ENCODE assay signal across 14 mouse cellular contexts in the genomic region with DNA sequence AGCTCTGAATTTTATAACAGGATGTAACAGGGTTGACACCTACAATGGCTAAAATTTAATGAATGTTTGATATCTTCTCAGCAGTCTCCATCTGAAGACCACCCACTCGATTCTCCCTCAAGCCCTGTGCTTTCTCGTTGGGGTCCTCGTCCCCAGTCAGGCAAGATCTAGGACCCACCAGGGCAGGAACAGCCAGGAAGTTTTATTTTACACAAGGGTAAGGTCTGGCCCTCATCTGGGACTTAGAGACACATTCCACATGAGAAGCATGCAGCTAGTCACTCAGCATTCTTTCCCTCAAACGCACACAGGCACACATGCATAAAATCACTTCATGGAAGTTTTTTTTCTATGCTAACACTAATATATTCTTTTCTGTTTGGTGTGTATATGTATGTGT. TPM values are rescaled to one million over a fixed set of nuclear protein-coding genes. Genes with fewer than 3 reads are reported as not detected.
DNase-seq lines count a peak whose midpoint lies in the region; ATAC-seq and TF ChIP-seq lines count a peak whose summit lies in the region.
"Had no signal": no experiment of that assay in that cellular context is flagged by ENCODE, and none has a peak within 500 bp of the region (broad histone marks: within the 10 kb centered on the region; RNA-seq: fewer than 3 reads in every experiment).

No protein-coding gene starts in this region.

- H3K4me3 ChIP-seq in intestine, embryonic 14.5 days (ENCODE audit: low read depth, low read length): no peak overlapping the region
- no peak overlapping the region for H3K4me3 ChIP-seq in intestine, postnatal 0 days (ENCODE audit: low read depth, low read length)
- no peak overlapping the region for H3K4me3 ChIP-seq in brown adipose tissue, adult 24 weeks (ENCODE audit: insufficient read depth, low read depth, low read length)
- no peak overlapping the region for H3K4me3 ChIP-seq in limb, embryonic 12.5 days (replicated peaks)
- H3K4me3 ChIP-seq in left cerebral cortex, adult 2 months: no peak overlapping the region
- H3K4me3 ChIP-seq: erythroblast, embryonic 14.5 days; neural tube, embryonic 15.5 days had no signal

- DNase-seq in intestine, embryonic 14.5 days (ENCODE audit: low spot score): peak; percentile 59
- peak; percentile 46 for DNase-seq in A20 (ENCODE audit: low read depth, low spot score)
- DNase-seq in urinary bladder, postnatal 25 days (ENCODE audit: low spot score): no peak
- no peak for DNase-seq in left cerebral cortex, adult 2 months (ENCODE audit: extremely low spot score in 1 of 2, low spot score in 2 of 2)
- DNase-seq: cerebellum, adult 8-10 months; right cerebral cortex, postnatal 14 days had no signal

- H3K9me3 ChIP-seq in intestine, embryonic 14.5 days (ENCODE audit: control insufficient read depth, low read length): no peaks in the 10 kb centered on the region
- H3K9me3 ChIP-seq in intestine, postnatal 0 days (ENCODE audit: control insufficient read depth): no peaks in the 10 kb centered on the region
- no peaks in the 10 kb centered on the region for H3K9me3 ChIP-seq in limb, embryonic 12.5 days
- H3K9me3 ChIP-seq: neural tube, embryonic 15.5 days had no signal

- H3K27ac ChIP-seq in intestine, embryonic 14.5 days (ENCODE audit: low read depth): peak overlapping the region; percentile 58
- no peak overlapping the region; the same call in 1 of the 2 replicates for H3K27ac ChIP-seq in intestine, postnatal 0 days (ENCODE audit: low read depth, low read length)
- peak overlapping the region; percentile 40 for H3K27ac ChIP-seq in brown adipose tissue, adult 24 weeks (replicated peaks; ENCODE audit: low read depth, low read length)
- peak overlapping the region; percentile 88 for H3K27ac ChIP-seq in limb, embryonic 12.5 days
- H3K27ac ChIP-seq in left cerebral cortex, adult 2 months: no peak overlapping the region
- H3K27ac ChIP-seq: liver, embryonic 14.5 days; neural tube, embryonic 15.5 days had no signal

- ATAC-seq in intestine, embryonic 14.5 days (replicated peaks; ENCODE audit: low FRiP score, low TSS enrichment, low read depth): no peak
- no peak for ATAC-seq in intestine, postnatal 0 days
- ATAC-seq in limb, embryonic 12.5 days (ENCODE audit: insufficient number of reproducible peaks, insufficient read depth, low FRiP score, low TSS enrichment, low read depth): no peak
- ATAC-seq in megakaryocyte progenitor cell, adult 5-6 weeks (replicated peaks; ENCODE audit: poor library complexity): no peak
- ATAC-seq: midbrain, embryonic 16.5 days had no signal

- TF ChIP-seq CTCF in intestine, postnatal 0 days (IDR thresholded peaks at IDR 0.05; ENCODE audit: low read depth): no peak
- TF ChIP-seq CTCF in left cerebral cortex, adult 2 months (IDR thresholded peaks at IDR 0.05): no peak

- WGBS in intestine, embryonic 14.5 days: 21% methylated on average over 4 of the region's 4 CpGs
- WGBS in intestine, postnatal 0 days: 40% methylated on average over 4 of the region's 4 CpGs
- 10% methylated on average over 4 of the region's 4 CpGs for WGBS in limb, embryonic 12.5 days

- no peak overlapping the region for H3K9ac ChIP-seq in intestine, embryonic 14.5 days (ENCODE audit: low read length)
- H3K9ac ChIP-seq in intestine, postnatal 0 days (ENCODE audit: low read depth, low read length): no peak overlapping the region
- no peak overlapping the region; the same call in 1 of the 2 replicates for H3K9ac ChIP-seq in limb, embryonic 12.5 days (replicated peaks)
- H3K9ac ChIP-seq: liver, embryonic 14.5 days; neural tube, embryonic 15.5 days had no signal

- H3K36me3 ChIP-seq in intestine, embryonic 14.5 days (ENCODE audit: control insufficient read depth, insufficient read depth, low read length): no peaks in the 10 kb centered on the region; the same call in 1 of the 2 replicates
- no peaks in the 10 kb centered on the region for H3K36me3 ChIP-seq in intestine, postnatal 0 days (ENCODE audit: control insufficient read depth, insufficient read depth)
- no peaks in the 10 kb centered on the region for H3K36me3 ChIP-seq in limb, embryonic 12.5 days
- H3K36me3 ChIP-seq: neural tube, embryonic 15.5 days had no signal

- H3K4me2 ChIP-seq in intestine, embryonic 14.5 days (ENCODE audit: low read length): peak overlapping the region; percentile 38; the same call in 1 of the 2 replicates
- no peak overlapping the region for H3K4me2 ChIP-seq in intestine, postnatal 0 days (replicated peaks; ENCODE audit: low read depth)
- peak overlapping the region; percentile 46 for H3K4me2 ChIP-seq in limb, embryonic 12.5 days
- H3K4me2 ChIP-seq: neural tube, embryonic 15.5 days had no signal

- peaks cover 49% of the 10 kb centered on the region for H3K4me1 ChIP-seq in intestine, embryonic 14.5 days (replicated peaks; ENCODE audit: control insufficient read depth, insufficient read depth, low read length)
- H3K4me1 ChIP-seq in intestine, postnatal 0 days (replicated peaks; ENCODE audit: control insufficient read depth, insufficient read depth, low read length): peaks cover 12% of the 10 kb centered on the region
- peaks cover 53% of the 10 kb centered on the region for H3K4me1 ChIP-seq in brown adipose tissue, adult 24 weeks (ENCODE audit: control insufficient read depth, insufficient read depth, insufficient read length, low read length)
- H3K4me1 ChIP-seq in limb, embryonic 12.5 days (replicated peaks): peaks cover 77% of the 10 kb centered on the region

- intact Hi-C loops in left cerebral cortex, adult 2 months (cut with DNase I): no loop called here

- no peaks in the 10 kb centered on the region for H3K27me3 ChIP-seq in intestine, embryonic 14.5 days (replicated peaks; ENCODE audit: control insufficient read depth, insufficient read depth, low read length)
- no peaks in the 10 kb centered on the region for H3K27me3 ChIP-seq in intestine, postnatal 0 days (replicated peaks; ENCODE audit: control insufficient read depth, insufficient read depth, low read length)
- no peaks in the 10 kb centered on the region for H3K27me3 ChIP-seq in limb, embryonic 12.5 days
- H3K27me3 ChIP-seq: neural tube, embryonic 15.5 days had no signal

RNA-seq across cellular contexts. Expression of a gene that starts 39.5 kb away (rescaled TPM):
- polyA plus RNA-seq in intestine, embryonic 14.5 days (2014; fragmentation: Nextera tagmentation; extraction: Ambion mirVana): 20.9 and 24.6 TPM in 2 replicates
- polyA plus RNA-seq in intestine, postnatal 0 days (2015; fragmentation: Nextera tagmentation; extraction: Ambion mirVana): 16.7 and 18.1 TPM in 2 replicates
- polyA plus RNA-seq in brown adipose tissue, adult 24 weeks (2012; ENCODE audit: insufficient read depth, insufficient read length, missing spikeins): 17.3 and 25.1 TPM in 2 replicates
- 20.2 and 22.2 TPM in 2 replicates for polyA plus RNA-seq in limb, embryonic 12.5 days (2016; fragmentation: Nextera tagmentation; extraction: Ambion mirVana)
- total RNA-seq in megakaryocyte progenitor cell, adult 5-6 weeks (2015): 23.3 and 24.7 TPM in 2 replicates
- 18.2 and 20.0 TPM in 2 replicates for total RNA-seq in megakaryocyte progenitor cell, adult 5-6 weeks (2017)
- 10 to 100 TPM; 39.4 to 40.1 TPM for total RNA-seq in left cerebral cortex, adult 2 months (2021)

Comparison
In these comparisons a context has a peak if more than half of its experiments do, and no peak if none do; other contexts are left out.
1. H3K27ac ChIP-seq: peak in intestine, embryonic 14.5 days (single experiment), brown adipose tissue, adult 24 weeks (single experiment) and limb, embryonic 12.5 days (single experiment); none in intestine, postnatal 0 days (single experiment) and left cerebral cortex, adult 2 months (single experiment).
2. DNase-seq: peak in intestine, embryonic 14.5 days (single experiment) and A20 (single experiment); none in urinary bladder, postnatal 25 days (single experiment) and left cerebral cortex, adult 2 months (0 of 2).